Mouse (Mus musculus) thymus, postnatal 0 days (tissue): ENCODE data around the gene Nkain4. TPM values are rescaled to one million over a fixed set of nuclear protein-coding genes. Genes with fewer than 3 reads are reported as not detected.
A peak's percentile ranks its signal among the peaks of the same experiment; 100 is the strongest.

Source experiments
- DNase-seq: peaks from one replicate; pipeline ENCODE4 v3.0.0-alpha.2; 2015; ENCODE audit warnings: low spot score
- polyA plus RNA-seq: library from polyadenylated mRNA; unstranded; fragments of >200 nt; fragmentation: Nextera tagmentation; extraction: Ambion mirVana; gene quantifications from 2 replicates; pipeline ENCODE4 v1.2.1, GENCODE M21; 2015

Nkain4 gene
- polyA plus RNA-seq, 1 experiment from 2014 or later = 28.0 TPM

- DNase-seq = no peak
Observed at GRCm38 (mm10) chr2:180952731-180953171, 1.7 kb downstream of the Nkain4 start.

DNA sequence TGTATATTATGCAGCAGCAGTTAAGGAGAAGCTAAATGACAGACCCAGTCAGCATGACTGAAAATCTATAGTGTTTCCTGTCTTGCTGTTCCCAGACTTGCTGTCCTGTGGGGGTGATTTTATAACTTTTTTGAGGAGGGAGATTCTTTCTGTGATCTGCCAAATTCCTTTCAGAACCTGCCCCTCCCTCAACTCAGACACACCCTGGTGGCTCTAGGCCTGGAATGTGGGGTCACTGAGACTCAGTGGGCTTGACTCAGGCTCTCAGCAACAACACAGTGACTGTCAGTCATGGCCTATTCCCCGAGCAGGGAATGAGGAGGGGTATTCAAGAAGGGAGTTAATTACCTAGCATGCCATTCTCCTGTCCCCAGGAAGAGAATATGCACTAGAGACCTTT, 4.6 kb downstream of the Nkain4 start:
- no peak for DNase-seq

DNA sequence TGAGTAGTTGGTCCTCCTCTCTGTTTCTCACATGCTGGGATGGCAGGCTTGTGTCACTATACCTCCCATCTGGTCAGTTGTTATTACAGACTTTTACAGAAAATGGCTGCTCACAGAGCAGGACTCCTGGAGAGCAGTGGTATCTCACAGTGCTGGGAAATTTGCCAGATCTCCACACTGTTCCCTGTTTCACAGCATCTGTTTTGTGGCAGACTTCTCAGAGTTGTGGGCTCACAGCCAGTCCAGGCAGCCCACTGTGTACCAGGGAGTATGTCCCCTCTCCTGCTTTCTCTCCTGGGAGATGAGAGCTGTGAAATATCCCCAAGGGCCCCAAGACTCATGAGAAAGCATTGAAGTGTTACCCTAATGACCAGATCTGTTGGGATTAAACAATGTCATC, 12.6 kb downstream of the Nkain4 start:
- DNase-seq = no peak

- no peak for DNase-seq
Observed at GRCm38 (mm10) chr2:180940187-180940586, 14.3 kb downstream of the Nkain4 start.

DNA sequence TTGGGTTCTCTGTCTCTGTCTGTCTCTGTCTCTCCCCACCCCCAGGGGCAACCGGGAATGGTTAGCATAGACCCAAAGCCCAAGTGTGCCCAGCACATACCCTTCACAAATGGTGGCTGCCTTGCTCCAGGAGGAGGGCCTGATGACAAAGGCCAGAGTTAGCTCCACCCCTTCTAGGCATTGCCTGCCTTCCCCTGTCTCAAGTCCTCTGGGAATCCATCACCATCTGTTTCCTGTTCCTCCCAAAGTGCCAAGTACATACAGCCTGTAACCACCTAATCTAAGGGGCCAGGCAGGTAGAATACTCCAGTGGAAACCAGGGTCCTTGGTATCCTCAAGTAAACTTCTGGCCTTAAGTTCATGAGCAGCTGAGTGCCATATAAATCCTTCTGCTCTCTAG, 22.1 kb downstream of the Nkain4 start:
- no peak for DNase-seq

GRCm38 (mm10) chr2:180928723-180929122, 25.8 kb downstream of the Nkain4 start, which contains the start of gene Birc7:
Gene Birc7 (plus strand): TSS chr2:180929023.
- DNase-seq = no peak

GRCm38 (mm10) chr2:180925176-180925575, 29.3 kb downstream of the Nkain4 start:
- DNase-seq = peak; percentile 37

DNA sequence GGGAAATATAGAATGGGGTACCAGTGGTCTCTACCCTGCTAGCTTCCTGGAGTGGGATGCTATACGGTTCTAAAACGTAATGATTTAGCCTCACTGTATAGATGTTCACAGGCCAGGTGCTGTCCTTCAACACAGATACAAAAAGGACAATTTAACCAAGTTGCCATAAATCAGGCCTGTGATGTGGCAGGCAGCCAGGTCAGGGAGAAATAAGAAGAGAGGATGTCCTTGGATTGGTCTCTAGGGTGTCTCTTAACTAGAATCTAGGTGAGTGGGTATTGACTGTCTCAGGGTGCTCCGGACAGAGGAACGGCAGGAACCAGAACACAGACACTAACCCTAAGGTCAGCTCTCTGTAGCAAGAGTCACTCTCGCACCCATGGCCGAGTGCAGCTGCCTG, 31.8 kb downstream of the Nkain4 start:
- no peak for DNase-seq

- peak; percentile 98 for DNase-seq
Observed at GRCm38 (mm10) chr2:180920810-180921400, 33.6 kb downstream of the Nkain4 start, which contains the start of gene Ythdf1. Gene Ythdf1 (minus strand): TSS chr2:180920949.

- peak; percentile 6 for DNase-seq
Observed at GRCm38 (mm10) chr2:180919913-180920809, 34.3 kb downstream of the Nkain4 start.

DNA sequence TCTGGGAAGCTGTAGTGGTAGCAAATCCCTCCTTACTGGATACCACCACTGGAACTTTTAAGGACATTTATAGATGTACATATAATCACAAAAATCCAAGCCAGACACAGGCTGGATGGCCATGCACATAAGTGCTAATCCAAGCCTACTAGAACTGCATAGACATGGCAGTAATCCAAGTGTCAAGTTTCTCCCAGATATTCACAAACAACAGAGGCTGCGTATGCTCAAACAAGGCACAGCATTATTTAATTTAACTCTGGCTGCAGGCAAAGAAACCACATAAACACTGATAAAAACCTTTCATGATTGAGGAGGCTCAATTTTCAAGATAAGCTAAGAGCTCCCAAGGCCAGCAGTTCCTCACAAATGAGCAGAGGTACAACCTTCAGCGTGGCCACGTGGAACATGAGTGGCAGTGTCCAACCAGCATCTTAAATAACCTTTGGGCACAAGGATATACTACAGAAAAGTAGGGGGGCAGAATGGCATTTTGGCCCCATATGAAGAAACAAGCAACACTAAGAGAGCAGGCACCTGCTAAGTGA, 38.5 kb downstream of the Nkain4 start:
- no peak for DNase-seq

DNA sequence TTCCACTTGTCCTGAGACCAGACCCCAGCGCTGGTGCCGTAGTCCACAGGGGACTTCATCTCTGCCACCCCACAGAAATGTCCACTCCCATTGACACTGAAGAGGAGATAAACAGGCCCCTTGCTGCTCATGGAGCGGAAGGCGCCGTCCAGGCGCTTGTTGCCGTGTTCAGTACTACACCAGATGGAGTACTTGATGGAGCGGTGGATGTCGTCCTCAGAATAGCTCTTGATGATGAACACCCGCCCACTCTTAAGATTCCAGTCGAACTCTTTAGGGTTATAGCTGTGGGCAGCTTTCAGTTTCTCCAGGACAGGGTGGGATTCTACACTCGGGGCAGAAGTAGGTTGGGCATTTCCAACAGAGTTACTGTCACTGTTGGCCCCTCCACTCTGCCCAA, 43.6 kb downstream of the Nkain4 start:
- no peak for DNase-seq

DNA sequence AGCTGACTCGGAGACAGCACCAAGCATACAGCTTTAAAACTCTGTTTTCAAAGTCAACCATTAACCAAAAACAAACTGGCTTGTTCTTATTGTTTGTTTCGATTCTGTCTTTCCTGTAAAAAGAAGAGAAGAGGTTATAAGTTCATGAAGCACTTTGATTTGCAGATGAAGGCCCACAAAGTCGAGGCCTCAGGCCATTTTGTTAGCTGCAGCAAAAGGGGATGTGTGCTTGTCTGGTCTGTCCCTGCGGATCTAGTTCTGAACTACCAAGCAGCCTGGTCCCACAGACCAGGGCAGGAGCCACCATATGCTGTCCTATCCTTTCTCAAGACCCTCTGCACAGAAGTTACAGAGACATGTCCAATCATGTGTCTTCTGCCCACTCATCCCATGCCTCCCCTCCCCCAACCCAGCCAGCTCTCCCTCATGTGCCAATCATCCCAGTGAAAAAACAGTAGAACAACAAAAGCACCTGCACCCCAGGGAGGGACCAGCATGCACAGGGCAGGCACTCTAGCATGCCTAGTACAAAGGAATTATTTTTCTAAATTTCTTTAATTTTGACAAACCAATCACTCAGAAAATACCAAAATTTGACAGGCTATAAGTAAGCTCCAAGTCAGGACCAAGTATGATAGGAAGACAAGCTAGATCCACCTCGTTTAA, 48.8 kb downstream of the Nkain4 start:
- DNase-seq = no peak

- DNase-seq = no peak
Observed at GRCm38 (mm10) chr2:180904435-180905208, 49.9 kb downstream of the Nkain4 start.

- DNase-seq = peak; percentile 29
Observed at GRCm38 (mm10) chr2:180902086-180902485, 52.4 kb downstream of the Nkain4 start.

DNA sequence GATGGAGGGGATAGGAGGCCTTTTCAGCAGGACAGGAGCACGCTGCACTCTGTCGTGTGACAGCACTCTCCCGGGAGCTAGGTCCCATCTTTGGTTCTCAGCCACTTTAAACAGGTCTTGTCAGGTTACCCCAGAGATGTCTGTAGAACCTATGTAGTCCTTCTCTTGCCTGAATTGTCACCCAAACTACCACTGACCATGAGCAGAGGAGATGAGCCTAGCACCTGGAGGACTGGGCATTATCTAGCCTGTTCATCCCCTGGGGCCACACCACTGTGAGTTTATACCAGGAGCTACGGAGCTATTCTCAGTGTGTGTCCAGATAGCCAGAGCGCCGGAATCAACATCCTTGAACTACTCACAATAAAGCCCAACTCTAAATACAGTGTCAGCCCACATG, 56.6 kb downstream of the Nkain4 start:
- DNase-seq = no peak

- no peak for DNase-seq
Observed at GRCm38 (mm10) chr2:180896819-180897625, 57.5 kb downstream of the Nkain4 start.

DNA sequence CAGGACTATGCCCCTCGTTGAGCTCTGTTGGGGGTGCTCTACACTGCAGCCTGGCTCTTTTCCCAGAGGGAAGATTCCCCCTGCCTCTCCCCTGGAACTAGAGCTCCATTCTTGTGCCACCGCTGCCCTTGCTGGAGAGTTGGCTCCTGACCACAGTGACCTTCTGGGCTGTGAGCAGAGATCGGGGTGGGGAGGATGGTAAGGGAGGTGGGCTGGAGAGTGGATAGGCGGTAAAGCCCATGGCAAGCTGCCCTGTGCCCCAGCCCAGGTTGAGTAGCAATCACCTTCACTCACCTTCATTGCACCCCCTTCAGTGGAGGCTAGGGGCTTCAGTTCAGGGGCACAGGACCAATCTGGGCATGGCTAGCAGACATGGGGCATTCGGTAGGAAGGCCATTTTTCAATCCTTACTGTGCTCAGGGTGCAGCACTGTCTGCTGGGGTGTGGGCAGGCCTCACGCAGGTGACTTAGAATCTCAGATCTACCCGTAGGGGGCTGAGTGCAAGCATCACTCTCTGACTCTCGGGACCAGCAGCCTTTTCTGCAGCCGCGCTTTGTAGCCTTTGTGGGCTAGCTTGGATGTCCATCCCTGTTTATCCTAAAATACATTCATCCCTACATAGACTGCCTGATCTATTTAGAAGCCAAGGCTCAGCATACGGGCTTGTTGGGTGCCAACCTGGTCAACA, 58.5 kb downstream of the Nkain4 start:
- no peak for DNase-seq

GRCm38 (mm10) chr2:180895321-180895720, 59.2 kb downstream of the Nkain4 start:
- no peak for DNase-seq
